Mouse (Mus musculus): ENCODE measurements at regions not wholly inside any gene's neighbourhood (a gene's known extent, or its start where the extent isn't known, plus 50 kb on each side); places are given as distances from the start of the nearest gene placed in this dataset.

GRCm38 (mm10) chr10:97940345-97940744 lies 213.8 kb upstream of the C030005K15Rik start:
- TF ChIP-seq CTCF (IDR thresholded peaks at IDR 0.05; ENCODE audit: low read depth) (no peak), EP300 (IDR thresholded peaks at IDR 0.05; ENCODE audit: low read depth) (no peak)

Data from heart, postnatal 0 days (tissue).